Mouse (Mus musculus): ENCODE results near the gene Mxra8. TPM values are rescaled to one million over a fixed set of nuclear protein-coding genes. Genes with fewer than 3 reads are reported as not detected.
A peak's percentile ranks its signal among the peaks of the same experiment; 100 is the strongest.

Gene Mxra8
- polyA plus RNA-seq, 1 experiment from 2014 or later = 49.3 TPM

DNA sequence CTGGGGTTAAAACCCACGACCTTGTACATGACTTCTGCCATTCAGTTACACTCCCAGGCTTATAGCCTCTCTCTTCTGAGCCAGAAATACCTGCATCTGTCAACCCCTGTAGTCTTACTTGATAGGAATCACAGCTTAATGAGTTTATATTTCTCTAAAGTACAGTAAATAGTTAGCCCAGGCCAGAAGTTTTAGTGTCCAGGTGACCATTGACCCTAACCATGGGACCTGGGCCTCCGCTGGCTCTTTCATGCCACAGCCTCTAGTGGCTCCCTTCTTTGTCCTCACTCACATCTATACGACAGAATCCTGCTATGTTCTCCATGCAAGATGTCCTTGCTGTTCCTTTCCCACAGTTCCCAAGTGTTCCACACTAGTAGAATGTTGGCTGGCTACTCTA is 31.6 kb upstream of the Mxra8 start:
- Histone ChIP-seq H3K9ac (ENCODE audit: low read length) (no peak overlapping the region), H3K4me1 (ENCODE audit: control insufficient read depth, insufficient read depth, low read length) (peaks cover 9% of the 10 kb centered on the region; the same call in 1 of the 2 replicates), H3K36me3 (ENCODE audit: control insufficient read depth, insufficient read depth, low read length) (peaks cover 23% of the 10 kb centered on the region), H3K4me3 (ENCODE audit: low read depth, low read length) (no peak overlapping the region), H3K27ac (replicated peaks; ENCODE audit: low read depth, low read length) (no peak overlapping the region), H3K4me2 (ENCODE audit: low read depth, severe bottlenecking) (no peak overlapping the region), H3K9me3 (ENCODE audit: control insufficient read depth, low read length) (no peaks in the 10 kb centered on the region), H3K27me3 (ENCODE audit: control insufficient read depth, insufficient read depth, low read length) (no peaks in the 10 kb centered on the region)
- 91% methylated on average over 3 of the region's 3 CpGs for WGBS
- DNase-seq (ENCODE audit: low spot score) = no peak
- ATAC-seq (ENCODE audit: insufficient number of reproducible peaks, low FRiP score, low TSS enrichment, low read depth) = no peak

GRCm38 (mm10) chr4:155811929-155812664 is 27.4 kb upstream of the Mxra8 start, which contains the start of gene Ccnl2:
TSS of gene Ccnl2 (plus strand) at chr4:155812489.
- H3K36me3 ChIP-seq (ENCODE audit: control insufficient read depth, insufficient read depth, low read length) = peaks cover 41% of the 10 kb centered on the region
- H3K27me3 ChIP-seq (ENCODE audit: control insufficient read depth, insufficient read depth, low read length) = no peaks in the 10 kb centered on the region
- peaks cover 9% of the 10 kb centered on the region for H3K4me1 ChIP-seq (ENCODE audit: control insufficient read depth, insufficient read depth, low read length)
- no peaks in the 10 kb centered on the region for H3K9me3 ChIP-seq (ENCODE audit: control insufficient read depth, low read length)
- peak; percentile 96 for DNase-seq (ENCODE audit: low spot score)
- under 1% methylated on average over 58 of the region's 60 CpGs for WGBS
- H3K4me3 ChIP-seq (ENCODE audit: low read depth, low read length) = peak within 1 kb of the TSS; percentile 100
- peak; percentile 98 for ATAC-seq (ENCODE audit: insufficient number of reproducible peaks, low FRiP score, low TSS enrichment, low read depth)
- H3K4me2 ChIP-seq (ENCODE audit: low read depth, severe bottlenecking) = peak within 1 kb of the TSS; percentile 89
- H3K9ac ChIP-seq (ENCODE audit: low read length) = peak within 1 kb of the TSS; percentile 99
- H3K27ac ChIP-seq (replicated peaks; ENCODE audit: low read depth, low read length) = peak within 1 kb of the TSS; percentile 90

- H3K9me3 ChIP-seq (ENCODE audit: control insufficient read depth, low read length) = no peaks in the 10 kb centered on the region
- peaks cover 40% of the 10 kb centered on the region for H3K36me3 ChIP-seq (ENCODE audit: control insufficient read depth, insufficient read depth, low read length)
- H3K27me3 ChIP-seq (ENCODE audit: control insufficient read depth, insufficient read depth, low read length) = no peaks in the 10 kb centered on the region
- peak overlapping the region; percentile 89 for H3K4me2 ChIP-seq (ENCODE audit: low read depth, severe bottlenecking)
- peak overlapping the region; percentile 100 for H3K4me3 ChIP-seq (ENCODE audit: low read depth, low read length)
- peaks cover 9% of the 10 kb centered on the region for H3K4me1 ChIP-seq (ENCODE audit: control insufficient read depth, insufficient read depth, low read length)
- under 1% methylated on average over 49 of the region's 49 CpGs for WGBS
- peak overlapping the region; percentile 99 for H3K9ac ChIP-seq (ENCODE audit: low read length)
- ATAC-seq (ENCODE audit: insufficient number of reproducible peaks, low FRiP score, low TSS enrichment, low read depth) (peak; percentile 19; the same call in 1 of the 2 replicates), DNase-seq (ENCODE audit: low spot score) (peak; percentile 47)
- peak overlapping the region; percentile 79 for H3K27ac ChIP-seq (replicated peaks; ENCODE audit: low read depth, low read length)
Measured at GRCm38 (mm10) chr4:155812665-155813181, 26.8 kb upstream of the Mxra8 start.

- Histone ChIP-seq H3K36me3 (ENCODE audit: control insufficient read depth, insufficient read depth, low read length) (peaks cover 51% of the 10 kb centered on the region), H3K27me3 (ENCODE audit: control insufficient read depth, insufficient read depth, low read length) (no peaks in the 10 kb centered on the region), H3K4me1 (ENCODE audit: control insufficient read depth, insufficient read depth, low read length) (peaks cover 9% of the 10 kb centered on the region), H3K27ac (replicated peaks; ENCODE audit: low read depth, low read length) (no peak overlapping the region), H3K9me3 (ENCODE audit: control insufficient read depth, low read length) (no peaks in the 10 kb centered on the region), H3K9ac (ENCODE audit: low read length) (no peak overlapping the region), H3K4me3 (ENCODE audit: low read depth, low read length) (no peak overlapping the region), H3K4me2 (ENCODE audit: low read depth, severe bottlenecking) (no peak overlapping the region)
- WGBS = 93% methylated on average over 4 of the region's 4 CpGs
- no peak for DNase-seq (ENCODE audit: low spot score)
- ATAC-seq (ENCODE audit: insufficient number of reproducible peaks, low FRiP score, low TSS enrichment, low read depth) = no peak
Measured at GRCm38 (mm10) chr4:155817533-155817932, 21.9 kb upstream of the Mxra8 start.

- Histone ChIP-seq H3K4me2 (ENCODE audit: low read depth, severe bottlenecking) (no peak overlapping the region), H3K27me3 (ENCODE audit: control insufficient read depth, insufficient read depth, low read length) (no peaks in the 10 kb centered on the region), H3K9me3 (ENCODE audit: control insufficient read depth, low read length) (no peaks in the 10 kb centered on the region), H3K9ac (ENCODE audit: low read length) (no peak overlapping the region), H3K27ac (replicated peaks; ENCODE audit: low read depth, low read length) (no peak overlapping the region), H3K4me3 (ENCODE audit: low read depth, low read length) (no peak overlapping the region), H3K36me3 (ENCODE audit: control insufficient read depth, insufficient read depth, low read length) (peaks cover 55% of the 10 kb centered on the region), H3K4me1 (ENCODE audit: control insufficient read depth, insufficient read depth, low read length) (no peaks in the 10 kb centered on the region)
- ATAC-seq (ENCODE audit: insufficient number of reproducible peaks, low FRiP score, low TSS enrichment, low read depth) (no peak), DNase-seq (ENCODE audit: low spot score) (peak; percentile 51)
- WGBS = 82% methylated on average over 7 of the region's 7 CpGs
Measured at GRCm38 (mm10) chr4:155821025-155821424, 18.5 kb upstream of the Mxra8 start.

DNA sequence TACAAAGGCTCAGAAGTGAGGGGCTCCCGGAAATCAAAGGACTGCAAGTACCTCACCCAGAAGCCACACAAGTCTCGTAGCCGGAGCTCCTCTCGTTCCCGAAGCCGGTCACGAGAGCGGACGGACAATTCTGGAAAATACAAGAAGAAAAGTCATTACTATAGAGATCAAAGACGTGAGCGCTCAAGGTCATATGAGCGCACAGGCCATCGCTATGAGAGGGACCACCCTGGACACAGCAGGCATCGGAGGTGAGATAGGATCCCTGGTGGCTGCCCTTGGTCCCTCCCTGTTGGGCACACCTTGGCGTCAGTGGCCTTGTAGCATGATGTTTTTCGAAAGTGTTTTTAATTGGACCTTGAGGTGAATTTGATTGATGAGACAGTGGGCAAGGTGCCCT is 16.0 kb upstream of the Mxra8 start:
- H3K4me1 ChIP-seq (ENCODE audit: control insufficient read depth, insufficient read depth, low read length) = no peaks in the 10 kb centered on the region
- H3K9ac ChIP-seq (ENCODE audit: low read length) = no peak overlapping the region
- H3K4me3 ChIP-seq (ENCODE audit: low read depth, low read length) = no peak overlapping the region
- no peak for DNase-seq (ENCODE audit: low spot score)
- no peak for ATAC-seq (ENCODE audit: insufficient number of reproducible peaks, low FRiP score, low TSS enrichment, low read depth)
- no peaks in the 10 kb centered on the region for H3K9me3 ChIP-seq (ENCODE audit: control insufficient read depth, low read length)
- H3K27ac ChIP-seq (replicated peaks; ENCODE audit: low read depth, low read length) = no peak overlapping the region
- H3K36me3 ChIP-seq (ENCODE audit: control insufficient read depth, insufficient read depth, low read length) = peaks cover 45% of the 10 kb centered on the region
- no peak overlapping the region for H3K4me2 ChIP-seq (ENCODE audit: low read depth, severe bottlenecking)
- WGBS = 96% methylated on average over 16 of the region's 16 CpGs
- no peaks in the 10 kb centered on the region for H3K27me3 ChIP-seq (ENCODE audit: control insufficient read depth, insufficient read depth, low read length)

DNA sequence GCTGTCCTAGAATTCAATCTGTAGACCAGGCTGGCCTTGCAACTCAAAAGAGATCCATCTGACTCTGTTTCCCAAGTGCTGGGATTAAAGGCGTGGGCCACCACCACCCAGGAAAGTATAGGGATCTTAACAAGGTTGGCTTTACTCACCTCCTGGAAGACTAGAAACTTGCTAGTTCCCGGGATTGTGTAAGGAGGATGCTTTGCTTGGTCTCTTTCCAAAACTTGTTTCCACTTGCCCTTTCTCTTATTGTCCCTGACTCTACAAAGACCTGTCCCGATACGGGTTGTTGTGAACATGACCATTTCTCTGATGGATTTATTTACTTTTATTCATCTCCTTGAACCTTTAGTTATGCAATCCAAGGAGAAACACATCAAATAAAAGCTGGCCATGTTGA is 9.6 kb upstream of the Mxra8 start:
- DNase-seq (ENCODE audit: low spot score) (no peak), ATAC-seq (ENCODE audit: insufficient number of reproducible peaks, low FRiP score, low TSS enrichment, low read depth) (no peak)
- 95% methylated on average over 4 of the region's 4 CpGs for WGBS
- Histone ChIP-seq H3K27ac (replicated peaks; ENCODE audit: low read depth, low read length) (no peak overlapping the region), H3K4me1 (ENCODE audit: control insufficient read depth, insufficient read depth, low read length) (peaks cover 7% of the 10 kb centered on the region; the same call in 1 of the 2 replicates), H3K4me2 (ENCODE audit: low read depth, severe bottlenecking) (no peak overlapping the region), H3K9me3 (ENCODE audit: control insufficient read depth, low read length) (no peaks in the 10 kb centered on the region), H3K9ac (ENCODE audit: low read length) (no peak overlapping the region), H3K4me3 (ENCODE audit: low read depth, low read length) (no peak overlapping the region), H3K36me3 (ENCODE audit: control insufficient read depth, insufficient read depth, low read length) (peaks cover 7% of the 10 kb centered on the region; the same call in 1 of the 2 replicates), H3K27me3 (ENCODE audit: control insufficient read depth, insufficient read depth, low read length) (no peaks in the 10 kb centered on the region)

DNA sequence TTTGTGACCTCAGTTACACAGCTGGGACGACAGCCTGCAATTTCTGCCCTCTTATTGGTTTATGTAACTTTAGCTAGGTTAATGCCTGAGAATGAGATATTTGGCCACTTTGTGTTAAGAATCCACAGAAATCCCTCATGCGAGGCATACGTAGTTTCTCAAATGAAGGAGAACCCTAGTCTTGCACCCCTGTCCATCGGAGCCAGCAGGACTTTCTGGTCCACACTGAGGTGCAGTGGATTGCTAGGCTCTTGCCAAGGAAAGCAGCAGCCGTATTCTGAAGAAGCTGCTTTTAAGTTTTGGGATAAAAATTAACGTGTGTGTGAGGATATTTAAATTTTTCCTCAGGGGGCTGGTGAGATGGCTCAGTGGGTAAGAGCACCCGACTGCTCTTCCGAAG is 8.9 kb upstream of the Mxra8 start:
- WGBS = 58% methylated on average over 8 of the region's 8 CpGs
- Histone ChIP-seq H3K4me3 (ENCODE audit: low read depth, low read length) (no peak overlapping the region; the same call in 1 of the 2 replicates), H3K27ac (replicated peaks; ENCODE audit: low read depth, low read length) (no peak overlapping the region), H3K9ac (ENCODE audit: low read length) (no peak overlapping the region), H3K4me2 (ENCODE audit: low read depth, severe bottlenecking) (peak overlapping the region; percentile 91; the same call in 1 of the 2 replicates), H3K4me1 (ENCODE audit: control insufficient read depth, insufficient read depth, low read length) (peaks cover 7% of the 10 kb centered on the region; the same call in 1 of the 2 replicates), H3K9me3 (ENCODE audit: control insufficient read depth, low read length) (no peaks in the 10 kb centered on the region), H3K36me3 (ENCODE audit: control insufficient read depth, insufficient read depth, low read length) (peaks cover 6% of the 10 kb centered on the region; the same call in 1 of the 2 replicates), H3K27me3 (ENCODE audit: control insufficient read depth, insufficient read depth, low read length) (no peaks in the 10 kb centered on the region)
- no peak for DNase-seq (ENCODE audit: low spot score)
- no peak for ATAC-seq (ENCODE audit: insufficient number of reproducible peaks, low FRiP score, low TSS enrichment, low read depth)
